Mouse (Mus musculus): ENCODE results near the gene Kif1b.

Gene Kif1b

GRCm38 (mm10) chr4:149307596-149308490 is at the start of gene Kif1b:
TSS of gene Kif1b (minus strand) at chr4:149307693.
- peak; percentile 99 for DNase-seq (ENCODE audit: extremely low spot score)

- no peak for DNase-seq (ENCODE audit: extremely low spot score)
Measured at GRCm38 (mm10) chr4:149354671-149355070, 47.2 kb upstream of the Kif1b start.

- no peak for DNase-seq (ENCODE audit: extremely low spot score)
Measured at GRCm38 (mm10) chr4:149351596-149352150, 44.2 kb upstream of the Kif1b start.

- DNase-seq (ENCODE audit: extremely low spot score): no peak
Measured at GRCm38 (mm10) chr4:149348963-149349362, 41.5 kb upstream of the Kif1b start.

- DNase-seq (ENCODE audit: extremely low spot score): no peak
Measured at GRCm38 (mm10) chr4:149345873-149346272, 38.4 kb upstream of the Kif1b start.

- no peak for DNase-seq (ENCODE audit: extremely low spot score)
Measured at GRCm38 (mm10) chr4:149344311-149344710, 36.8 kb upstream of the Kif1b start.

GRCm38 (mm10) chr4:149340680-149341079 is 33.2 kb upstream of the Kif1b start:
- no peak for DNase-seq (ENCODE audit: extremely low spot score)

GRCm38 (mm10) chr4:149339426-149340214 is 32.1 kb upstream of the Kif1b start:
- DNase-seq (ENCODE audit: extremely low spot score): no peak

GRCm38 (mm10) chr4:149338137-149338536 is 30.6 kb upstream of the Kif1b start:
- DNase-seq (ENCODE audit: extremely low spot score): no peak

- DNase-seq (ENCODE audit: extremely low spot score): no peak
Measured at GRCm38 (mm10) chr4:149337353-149337752, 29.9 kb upstream of the Kif1b start.

GRCm38 (mm10) chr4:149336302-149336701 is 28.8 kb upstream of the Kif1b start:
- DNase-seq (ENCODE audit: extremely low spot score): no peak

GRCm38 (mm10) chr4:149334881-149335280 is 27.4 kb upstream of the Kif1b start:
- no peak for DNase-seq (ENCODE audit: extremely low spot score)

GRCm38 (mm10) chr4:149332726-149333125 is 25.2 kb upstream of the Kif1b start:
- no peak for DNase-seq (ENCODE audit: extremely low spot score)

GRCm38 (mm10) chr4:149330495-149330894 is 23.0 kb upstream of the Kif1b start:
- DNase-seq (ENCODE audit: extremely low spot score): no peak

- no peak for DNase-seq (ENCODE audit: extremely low spot score)
Measured at GRCm38 (mm10) chr4:149328735-149329134, 21.2 kb upstream of the Kif1b start.

GRCm38 (mm10) chr4:149327281-149327680 is 19.8 kb upstream of the Kif1b start:
- DNase-seq (ENCODE audit: extremely low spot score): no peak

- DNase-seq (ENCODE audit: extremely low spot score): no peak
Measured at GRCm38 (mm10) chr4:149325411-149326162, 18.1 kb upstream of the Kif1b start.

GRCm38 (mm10) chr4:149323730-149324129 is 16.2 kb upstream of the Kif1b start:
- DNase-seq (ENCODE audit: extremely low spot score): no peak

GRCm38 (mm10) chr4:149322718-149323117 is 15.2 kb upstream of the Kif1b start:
- no peak for DNase-seq (ENCODE audit: extremely low spot score)

- DNase-seq (ENCODE audit: extremely low spot score): no peak
Measured at GRCm38 (mm10) chr4:149322286-149322685, 14.8 kb upstream of the Kif1b start.

- no peak for DNase-seq (ENCODE audit: extremely low spot score)
Measured at GRCm38 (mm10) chr4:149319088-149319487, 11.6 kb upstream of the Kif1b start.

- DNase-seq (ENCODE audit: extremely low spot score): no peak
Measured at GRCm38 (mm10) chr4:149317387-149317786, 9.9 kb upstream of the Kif1b start.

Data from embryo, embryonic 9.5 days (tissue).